Mouse (Mus musculus) embryonic facial prominence, embryonic 11.5 days (tissue): ENCODE measurements around the gene Pgam2. TPM values are rescaled to one million over a fixed set of nuclear protein-coding genes. Genes with fewer than 3 reads are reported as not detected.

Source experiments
- ATAC-seq: fragments of 200-750 bp; cut with Nextera tagmentation; replicated peaks from 2 replicates; pipeline ENCODE4 v1.8.0; 2017; ENCODE audit warnings: low read depth; ENCODE audit not compliant: insufficient number of reproducible peaks, low FRiP score, low TSS enrichment
- DNase-seq: peaks from one replicate; pipeline ENCODE4 v3.0.0-alpha.2; 2015; ENCODE audit warnings: low spot score
- H3K27ac ChIP-seq: fragments of 300-500 bp; sonication (generic); replicated peaks from 2 replicates; pipeline ENCODE4 v1.5.1; 2014; ENCODE audit warnings: mild to moderate bottlenecking, low read depth, low read length, control low read depth
- H3K27me3 ChIP-seq: fragments of 300-500 bp; sonication (generic); 2 replicates; pipeline ENCODE4 v1.6.1; 2014; ENCODE audit warnings: mild to moderate bottlenecking, low read length, moderate library complexity, mixed read lengths; ENCODE audit not compliant: control insufficient read depth, insufficient read depth
- H3K36me3 ChIP-seq: fragments of 300-500 bp; sonication (generic); replicated peaks from 2 replicates; pipeline ENCODE4 v1.6.1; 2014; ENCODE audit warnings: low read depth, mild to moderate bottlenecking, low read length, moderate library complexity, mixed read lengths; ENCODE audit not compliant: control insufficient read depth, insufficient read depth
- H3K4me1 ChIP-seq: fragments of 300-500 bp; sonication (generic); 2 replicates; pipeline ENCODE4 v1.6.1; 2014; ENCODE audit warnings: low read length, mixed read lengths; ENCODE audit not compliant: control insufficient read depth, insufficient read depth
- H3K4me2 ChIP-seq: fragments of 300-500 bp; sonication (generic); 2 replicates; pipeline ENCODE4 v1.6.1; 2014; ENCODE audit warnings: low read depth, mild to moderate bottlenecking, control low read depth, low read length, moderate library complexity
- H3K4me3 ChIP-seq: fragments of 300-500 bp; sonication (generic); 2 replicates; pipeline ENCODE4 v1.5.1; 2014; ENCODE audit warnings: low read depth, low read length, control low read depth
- H3K9ac ChIP-seq: fragments of 300-500 bp; sonication (generic); replicated peaks from 2 replicates; pipeline ENCODE4 v1.6.1; 2014; ENCODE audit warnings: mild to moderate bottlenecking, control low read depth, low read length
- H3K9me3 ChIP-seq: fragments of 300-500 bp; sonication (generic); replicated peaks from 2 replicates; pipeline ENCODE4 v1.6.1; 2016; ENCODE audit warnings: mild to moderate bottlenecking, low read length, inconsistent platforms, mixed read lengths; ENCODE audit not compliant: control insufficient read depth
- WGBS: fragments of 180-500 bp; shearing (Covaris S2); extraction: QIAGEN DNeasy Blood & Tissue Kit; methylation state at CpG from one replicate; pipeline ENCODE4 v1.1.7; 2014; 5-methylcytosine and 5-hydroxymethylcytosine counted together
- polyA plus RNA-seq: library from polyadenylated mRNA; unstranded; fragments of >200 nt; fragmentation: Nextera tagmentation; extraction: Ambion mirVana; gene quantifications from 2 replicates; pipeline ENCODE4 v1.2.1, GENCODE M21; 2014

Pgam2 gene
- polyA plus RNA-seq, 1 experiment from 2014 or later: 10.6 TPM

GRCm38 (mm10) chr11:5802457-5803217 is 896 bp downstream of the Pgam2 start:
- WGBS: 81% methylated on average over 8 of the region's 8 CpGs
- no peak for DNase-seq
- no peaks in the 10 kb centered on the region for H3K27me3 ChIP-seq

DNA sequence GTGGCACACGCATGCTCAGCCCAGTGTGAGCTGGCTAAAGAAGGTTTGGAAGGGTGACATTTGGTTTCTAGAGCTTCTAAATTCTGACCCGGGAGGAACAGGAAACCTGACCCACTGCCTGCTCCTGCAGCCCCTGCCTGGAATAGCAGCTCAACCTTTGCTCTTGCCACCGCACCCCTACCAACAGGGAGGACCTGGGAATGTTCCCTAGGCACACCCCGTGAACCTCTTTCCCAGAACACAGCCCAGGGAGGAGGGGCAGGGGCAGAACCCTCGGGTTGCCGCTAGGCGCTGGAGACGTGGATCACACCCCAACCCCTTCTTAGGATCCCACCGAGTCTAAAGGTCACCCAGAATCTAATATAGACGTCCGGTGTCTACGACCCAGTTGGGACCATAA is 1.5 kb downstream of the Pgam2 start:
- no peak for ATAC-seq

More at GRCm38 (mm10) chr11:5802457-5803217, 896 bp downstream of the Pgam2 start:
- H3K4me3 ChIP-seq: no peak overlapping the region
- peaks cover 20% of the 10 kb centered on the region for H3K36me3 ChIP-seq
- no peaks in the 10 kb centered on the region for H3K9me3 ChIP-seq
- no peak overlapping the region for H3K9ac ChIP-seq
- H3K27ac ChIP-seq: no peak overlapping the region
- ATAC-seq: no peak
- no peak overlapping the region for H3K4me2 ChIP-seq
- H3K4me1 ChIP-seq: 0 out of 2 replicates have a peak, but pooled peaks cover 4% of the 10 kb centered on the region

DNA sequence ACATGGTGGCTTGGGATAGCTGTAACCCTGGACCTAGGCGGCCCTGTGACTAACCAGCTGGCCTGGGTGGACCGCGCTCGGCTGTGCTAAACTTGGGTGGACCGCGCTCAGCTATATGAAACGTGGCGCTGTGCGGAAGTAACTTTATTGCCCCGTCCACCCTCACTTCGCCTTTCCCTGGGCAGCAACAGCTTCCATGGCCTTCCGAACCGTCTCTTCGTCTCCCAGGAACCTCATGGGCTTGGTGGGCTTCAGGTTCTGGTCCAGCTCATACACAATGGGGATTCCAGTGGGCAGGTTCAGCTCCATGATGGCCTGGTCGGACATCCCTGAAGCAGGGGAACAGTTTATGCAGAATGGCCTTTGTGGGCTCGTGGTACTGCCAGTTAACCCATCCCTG is 2.0 kb downstream of the Pgam2 start:
- no peaks in the 10 kb centered on the region for H3K9me3 ChIP-seq
- H3K27me3 ChIP-seq: no peaks in the 10 kb centered on the region
- H3K9ac ChIP-seq: no peak overlapping the region
- H3K36me3 ChIP-seq: peaks cover 24% of the 10 kb centered on the region
- H3K4me1 ChIP-seq: 0 out of 2 replicates have a peak, but pooled peaks cover 4% of the 10 kb centered on the region
- no peak for ATAC-seq
- no peak overlapping the region for H3K4me3 ChIP-seq
- 92% methylated on average over 16 of the region's 16 CpGs for WGBS
- no peak overlapping the region for H3K27ac ChIP-seq
- H3K4me2 ChIP-seq: no peak overlapping the region
- no peak for DNase-seq

More for the DNA sequence above, 1.5 kb downstream of the Pgam2 start:
- H3K4me2 ChIP-seq: no peak overlapping the region
- H3K4me1 ChIP-seq: 0 out of 2 replicates have a peak, but pooled peaks cover 4% of the 10 kb centered on the region
- no peak for DNase-seq
- no peak overlapping the region for H3K27ac ChIP-seq
- no peak overlapping the region for H3K9ac ChIP-seq
- WGBS: 65% methylated on average over 12 of the region's 12 CpGs
- H3K9me3 ChIP-seq: no peaks in the 10 kb centered on the region
- H3K27me3 ChIP-seq: no peaks in the 10 kb centered on the region
- H3K36me3 ChIP-seq: peaks cover 22% of the 10 kb centered on the region
- no peak overlapping the region for H3K4me3 ChIP-seq

DNA sequence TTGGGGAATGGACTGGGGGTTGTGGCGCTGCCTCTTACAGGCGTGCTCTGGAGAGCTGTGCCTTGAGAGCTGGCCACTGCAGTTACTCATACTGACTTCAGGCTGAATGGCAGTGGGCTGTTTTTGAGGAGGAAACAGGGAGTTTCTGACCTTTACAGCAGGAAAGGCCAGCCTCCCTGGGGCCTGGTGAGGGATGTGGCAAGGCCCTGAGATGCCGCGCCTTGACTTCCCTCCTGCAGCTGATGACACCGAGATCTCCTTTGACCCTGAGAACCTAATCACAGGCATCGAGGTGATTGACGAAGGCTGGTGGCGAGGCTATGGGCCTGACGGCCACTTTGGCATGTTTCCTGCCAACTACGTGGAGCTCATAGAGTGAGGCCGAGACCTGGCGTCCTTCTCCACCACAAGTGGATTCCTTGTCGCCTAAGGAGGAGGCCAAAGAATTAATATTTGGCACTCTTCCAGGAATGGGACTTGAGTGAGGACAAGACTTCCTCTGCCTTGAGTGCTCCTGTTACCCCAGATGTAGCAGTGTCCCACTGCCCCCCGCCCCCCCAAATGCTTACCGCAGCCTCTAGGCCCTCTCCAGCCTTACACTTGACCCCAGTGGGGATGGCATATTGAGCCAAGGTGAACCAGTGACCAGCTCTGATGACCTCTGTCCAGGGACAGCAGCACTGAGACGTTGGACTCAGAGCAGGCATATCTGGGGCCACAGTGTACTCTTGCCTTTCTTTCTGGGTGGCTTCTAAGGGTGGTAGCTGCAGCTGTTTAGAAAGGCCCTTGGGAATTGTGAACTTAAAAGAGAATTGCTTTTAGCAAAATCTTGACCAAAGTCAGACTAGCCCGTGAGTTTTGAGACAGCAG is 3.7 kb downstream of the Pgam2 start:
- 91% methylated on average over 17 of the region's 17 CpGs for WGBS
- Histone ChIP-seq H3K9me3 (no peaks in the 10 kb centered on the region), H3K9ac (no peak overlapping the region), H3K4me3 (no peak overlapping the region), H3K4me2 (no peak overlapping the region), H3K36me3 (peaks cover 27% of the 10 kb centered on the region), H3K4me1 (0 out of 2 replicates have a peak, but pooled peaks cover 4% of the 10 kb centered on the region), H3K27ac (no peak overlapping the region), H3K27me3 (no peaks in the 10 kb centered on the region)
- DNase-seq (no peak), ATAC-seq (no peak)

DNA sequence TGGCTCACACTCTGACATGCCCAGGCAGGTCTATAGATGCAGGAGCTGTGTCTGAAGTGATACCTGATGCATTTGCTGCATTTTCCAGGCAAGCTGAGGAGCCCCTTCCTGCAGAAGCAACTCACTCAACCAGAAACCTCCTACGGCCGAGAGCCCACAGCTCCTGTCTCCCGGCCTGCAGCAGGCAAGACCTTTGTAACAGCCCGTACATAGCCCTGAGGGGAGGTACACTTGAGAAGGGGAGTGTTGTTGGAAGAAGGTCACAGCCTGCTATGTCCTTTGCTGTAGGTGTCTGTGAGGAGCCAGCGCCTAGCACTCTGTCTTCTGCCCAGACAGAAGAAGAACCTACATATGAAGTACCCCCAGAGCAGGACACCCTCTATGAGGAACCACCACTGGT is 5.6 kb downstream of the Pgam2 start:
- Histone ChIP-seq H3K36me3 (peaks cover 29% of the 10 kb centered on the region), H3K27me3 (no peaks in the 10 kb centered on the region), H3K27ac (no peak overlapping the region), H3K9ac (no peak overlapping the region), H3K4me3 (no peak overlapping the region), H3K9me3 (no peaks in the 10 kb centered on the region), H3K4me2 (no peak overlapping the region), H3K4me1 (no peaks in the 10 kb centered on the region)
- no peak for DNase-seq
- WGBS: 84% methylated on average over 5 of the region's 5 CpGs
- no peak for ATAC-seq

DNA sequence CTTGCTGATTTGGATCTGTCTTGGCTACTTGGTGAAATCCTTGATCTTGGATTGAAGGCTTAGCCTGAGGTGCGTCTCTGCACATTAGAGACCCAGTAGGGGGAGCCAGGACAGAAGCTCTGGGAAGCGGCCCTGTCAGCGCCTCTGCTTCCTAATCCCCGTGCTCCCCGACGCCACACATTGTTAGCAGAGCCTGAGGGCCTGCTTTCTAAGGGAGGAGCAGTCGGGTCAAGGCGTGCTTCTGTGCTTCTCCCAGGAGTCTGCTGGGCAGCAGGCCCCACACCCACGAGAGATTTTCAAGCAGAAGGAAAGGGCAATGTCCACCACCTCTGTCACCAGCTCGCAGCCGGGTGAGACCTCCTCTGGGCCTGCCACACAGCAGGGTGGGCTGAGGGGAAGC is 6.2 kb downstream of the Pgam2 start:
- 70% methylated on average over 11 of the region's 11 CpGs for WGBS
- H3K9ac ChIP-seq: no peak overlapping the region
- H3K27me3 ChIP-seq: no peaks in the 10 kb centered on the region
- H3K4me1 ChIP-seq: no peaks in the 10 kb centered on the region
- H3K9me3 ChIP-seq: no peaks in the 10 kb centered on the region
- no peak overlapping the region for H3K27ac ChIP-seq
- ATAC-seq (no peak), DNase-seq (no peak)
- H3K4me3 ChIP-seq: no peak overlapping the region
- H3K36me3 ChIP-seq: peaks cover 29% of the 10 kb centered on the region
- no peak overlapping the region for H3K4me2 ChIP-seq

- Histone ChIP-seq H3K36me3 (peaks cover 32% of the 10 kb centered on the region), H3K27ac (no peak overlapping the region), H3K27me3 (no peaks in the 10 kb centered on the region), H3K9ac (no peak overlapping the region), H3K4me1 (no peaks in the 10 kb centered on the region), H3K4me2 (no peak overlapping the region), H3K4me3 (no peak overlapping the region), H3K9me3 (no peaks in the 10 kb centered on the region)
- ATAC-seq (no peak), DNase-seq (no peak)
- 82% methylated on average over 15 of the region's 15 CpGs for WGBS
These were observed 6.6 kb downstream of the Pgam2 start for GRCm38 (mm10) chr11:5796939-5797338.

DNA sequence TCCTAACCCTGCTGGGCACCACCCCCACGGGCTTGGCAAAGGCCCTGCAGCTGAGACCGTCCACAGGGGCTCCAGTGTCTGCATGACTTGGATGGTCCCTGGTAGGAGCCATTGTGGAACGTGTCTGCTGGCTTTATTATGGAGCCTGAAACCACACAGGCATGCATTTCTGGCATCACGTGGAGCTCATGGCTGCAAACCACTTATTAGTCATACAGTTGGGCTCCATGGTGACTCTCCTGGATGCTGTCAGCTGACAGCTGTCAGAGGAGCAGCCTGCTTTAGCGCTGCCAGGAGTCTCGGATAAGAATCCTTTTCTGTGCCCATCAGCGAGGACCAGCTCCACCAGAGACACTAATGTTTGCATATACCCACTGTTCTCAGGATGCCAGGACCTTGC is 7.8 kb downstream of the Pgam2 start:
- no peak overlapping the region for H3K9ac ChIP-seq
- no peak overlapping the region for H3K27ac ChIP-seq
- no peak overlapping the region for H3K4me3 ChIP-seq
- H3K36me3 ChIP-seq: peaks cover 32% of the 10 kb centered on the region
- ATAC-seq (no peak), DNase-seq (no peak)
- H3K27me3 ChIP-seq: no peaks in the 10 kb centered on the region
- 91% methylated on average over 7 of the region's 7 CpGs for WGBS
- no peaks in the 10 kb centered on the region for H3K9me3 ChIP-seq
- no peak overlapping the region for H3K4me2 ChIP-seq
- H3K4me1 ChIP-seq: no peaks in the 10 kb centered on the region
